Mouse (Mus musculus): ENCODE measurements around the gene Setdb1. TPM values are rescaled to one million over a fixed set of nuclear protein-coding genes. Genes with fewer than 3 reads are reported as not detected.

Gene Setdb1
- polyA plus RNA-seq, 1 experiment from 2014 or later, result 43.0 TPM

- no peak overlapping the region for H3K4me3 ChIP-seq
- H3K4me2 ChIP-seq, result 0 out of 2 replicates have a peak overlapping the region, but pooled peaks have one; percentile 82
- WGBS, result 93% methylated on average over 5 of the region's 5 CpGs
- H3K4me1 ChIP-seq (replicated peaks), result peaks cover 38% of the 10 kb centered on the region
- no peak overlapping the region for H3K9ac ChIP-seq
- peaks cover 31% of the 10 kb centered on the region for H3K36me3 ChIP-seq
- ATAC-seq (ENCODE audit: low read depth), result no peak
- H3K9me3 ChIP-seq, result no peaks in the 10 kb centered on the region
- H3K27ac ChIP-seq (replicated peaks), result no peak overlapping the region
- no peaks in the 10 kb centered on the region for H3K27me3 ChIP-seq
Observed at GRCm38 (mm10) chr3:95285390-95285789, 71.6 kb downstream of the Setdb1 start.

DNA sequence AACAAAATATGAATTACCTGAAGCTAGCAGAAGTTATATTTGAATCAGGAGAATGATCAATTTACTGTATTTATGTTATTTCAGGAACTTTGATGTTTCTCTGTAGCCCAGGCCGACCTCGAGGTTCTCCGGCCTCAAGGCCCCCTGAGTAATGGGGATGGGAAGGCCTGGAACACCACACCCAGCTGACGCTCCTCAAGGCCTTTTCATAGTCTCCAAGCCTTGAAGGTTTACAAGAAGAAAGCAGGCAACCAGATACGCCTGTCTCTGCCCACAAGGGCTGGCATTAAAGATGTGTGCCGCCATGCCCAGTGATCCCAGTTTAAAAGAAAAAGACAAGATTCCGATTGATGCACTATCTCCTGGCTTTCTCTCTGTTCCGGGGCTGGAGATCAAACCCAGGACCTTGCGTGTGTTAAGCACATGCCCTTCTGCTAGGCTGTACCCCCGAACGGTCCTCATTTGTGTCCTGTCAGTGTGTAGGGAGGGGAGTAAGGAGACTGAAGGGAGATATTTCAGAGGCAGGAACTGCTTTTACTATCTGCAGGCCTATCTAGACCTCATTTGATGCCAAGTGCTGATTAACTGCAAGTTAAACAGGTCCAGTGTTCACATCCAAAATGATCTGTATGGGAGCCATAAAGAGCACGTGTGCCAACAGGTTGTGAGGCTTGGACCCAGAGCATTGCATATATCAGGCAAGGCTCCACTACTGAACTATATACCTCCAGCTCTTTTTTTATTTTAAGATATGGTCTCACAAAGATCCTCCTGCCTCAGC lies 72.3 kb downstream of the Setdb1 start:
- H3K4me3 ChIP-seq, result peak overlapping the region; percentile 76
- no peaks in the 10 kb centered on the region for H3K27me3 ChIP-seq
- H3K36me3 ChIP-seq, result peaks cover 24% of the 10 kb centered on the region
- H3K4me2 ChIP-seq, result peak overlapping the region; percentile 82
- ATAC-seq (ENCODE audit: low read depth), result no peak
- H3K4me1 ChIP-seq (replicated peaks), result peaks cover 41% of the 10 kb centered on the region
- H3K27ac ChIP-seq (replicated peaks), result no peak overlapping the region
- H3K9ac ChIP-seq, result peak overlapping the region; percentile 91
- H3K9me3 ChIP-seq, result no peaks in the 10 kb centered on the region
- WGBS, result 86% methylated on average over 12 of the region's 12 CpGs

DNA sequence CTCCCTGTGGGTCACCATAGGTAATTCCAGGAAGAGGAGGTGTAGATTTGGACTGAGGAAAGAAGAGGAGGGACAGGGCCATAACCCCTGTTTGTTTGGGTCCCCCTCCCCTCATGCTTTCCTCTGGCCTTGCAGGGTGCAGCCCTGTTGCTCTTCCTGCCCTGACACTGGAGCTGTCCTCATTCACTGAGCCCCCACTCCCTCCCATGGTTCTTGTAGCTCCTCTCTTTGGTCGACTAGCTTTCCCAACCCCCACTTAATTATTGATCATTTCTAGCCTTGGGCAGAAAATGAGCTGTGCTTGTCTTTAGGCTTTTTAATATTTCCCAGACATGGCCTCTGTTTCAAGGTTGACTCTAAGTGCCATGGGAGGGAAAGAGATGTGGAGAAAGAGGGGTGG lies 72.9 kb downstream of the Setdb1 start:
- H3K9ac ChIP-seq, result peak overlapping the region; percentile 91
- H3K27me3 ChIP-seq, result no peaks in the 10 kb centered on the region
- peak overlapping the region; percentile 98 for H3K27ac ChIP-seq (replicated peaks)
- H3K36me3 ChIP-seq, result peaks cover 19% of the 10 kb centered on the region
- ATAC-seq (ENCODE audit: low read depth), result no peak
- H3K4me3 ChIP-seq, result peak overlapping the region; percentile 76
- H3K4me1 ChIP-seq (replicated peaks), result peaks cover 44% of the 10 kb centered on the region
- H3K9me3 ChIP-seq, result no peaks in the 10 kb centered on the region
- H3K4me2 ChIP-seq, result peak overlapping the region; percentile 82
- WGBS, result 9% methylated on average over 1 of the region's 1 CpGs

DNA sequence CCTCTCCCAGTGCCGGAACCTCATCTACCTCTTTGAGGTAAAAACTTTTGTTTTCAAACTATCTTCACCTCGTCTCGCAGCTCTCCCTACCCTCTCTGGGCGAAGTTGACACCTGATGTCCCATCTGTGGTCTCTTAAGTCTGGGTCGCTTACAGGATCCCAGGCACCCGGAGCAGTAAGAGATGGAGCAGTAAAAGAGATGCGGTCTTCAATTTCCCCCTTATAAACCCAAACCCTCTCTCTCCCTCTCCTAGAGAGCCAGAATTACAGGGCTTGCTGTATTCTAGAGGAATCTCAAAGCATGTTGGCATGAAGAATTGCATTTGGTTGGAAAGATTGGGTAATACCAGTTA lies 73.4 kb downstream of the Setdb1 start:
- no peaks in the 10 kb centered on the region for H3K9me3 ChIP-seq
- H3K27ac ChIP-seq (replicated peaks), result peak overlapping the region; percentile 98
- H3K4me3 ChIP-seq, result peak overlapping the region; percentile 76
- WGBS, result 2% methylated on average over 7 of the region's 7 CpGs
- peaks cover 14% of the 10 kb centered on the region for H3K36me3 ChIP-seq
- no peak for ATAC-seq (ENCODE audit: low read depth)
- H3K4me2 ChIP-seq, result peak overlapping the region; percentile 82
- peak overlapping the region; percentile 91 for H3K9ac ChIP-seq
- no peaks in the 10 kb centered on the region for H3K27me3 ChIP-seq
- H3K4me1 ChIP-seq (replicated peaks), result peaks cover 44% of the 10 kb centered on the region

GRCm38 (mm10) chr3:95282865-95283588 lies 74.0 kb downstream of the Setdb1 start:
- under 1% methylated on average over 51 of the region's 51 CpGs for WGBS
- no peaks in the 10 kb centered on the region for H3K27me3 ChIP-seq

GRCm38 (mm10) chr3:95282381-95282864 lies 74.6 kb downstream of the Setdb1 start:
- peak; percentile 16; the same call in 1 of the 2 replicates for ATAC-seq (ENCODE audit: low read depth)
- under 1% methylated on average over 11 of the region's 11 CpGs for WGBS
- no peaks in the 10 kb centered on the region for H3K27me3 ChIP-seq

More at GRCm38 (mm10) chr3:95282865-95283588, 74.0 kb downstream of the Setdb1 start:
- Histone ChIP-seq H3K4me1 (replicated peaks) (peaks cover 44% of the 10 kb centered on the region), H3K9ac (peak overlapping the region; percentile 91), H3K9me3 (no peaks in the 10 kb centered on the region), H3K4me3 (peak overlapping the region; percentile 76), H3K36me3 (peaks cover 9% of the 10 kb centered on the region), H3K4me2 (peak overlapping the region; percentile 82), H3K27ac (replicated peaks) (peak overlapping the region; percentile 98)
- ATAC-seq (ENCODE audit: low read depth), result peak; percentile 69

GRCm38 (mm10) chr3:95281216-95282126 lies 75.5 kb downstream of the Setdb1 start, which contains the start of the genes Mindy1 and Prune1:
TSS of gene Mindy1 (plus strand) at chr3:95281345.
TSS of gene Prune1 (minus strand) at chr3:95282076.
- Histone ChIP-seq H3K9ac (peak within 1 kb of the TSS; percentile 91), H3K27me3 (no peaks in the 10 kb centered on the region), H3K4me2 (peak within 1 kb of the TSS; percentile 82), H3K36me3 (no peaks in the 10 kb centered on the region), H3K4me1 (replicated peaks) (peaks cover 44% of the 10 kb centered on the region), H3K9me3 (no peaks in the 10 kb centered on the region), H3K27ac (replicated peaks) (peak within 1 kb of the TSS; percentile 98), H3K4me3 (peak within 1 kb of the TSS; percentile 76)
- 1% methylated on average over 53 of the region's 53 CpGs for WGBS
- ATAC-seq (ENCODE audit: low read depth), result peak; percentile 92

More at GRCm38 (mm10) chr3:95282381-95282864, 74.6 kb downstream of the Setdb1 start:
- peak overlapping the region; percentile 98 for H3K27ac ChIP-seq (replicated peaks)
- H3K9me3 ChIP-seq, result no peaks in the 10 kb centered on the region
- H3K36me3 ChIP-seq, result peaks cover 3% of the 10 kb centered on the region
- peak overlapping the region; percentile 82 for H3K4me2 ChIP-seq
- peak overlapping the region; percentile 76 for H3K4me3 ChIP-seq
- peaks cover 44% of the 10 kb centered on the region for H3K4me1 ChIP-seq (replicated peaks)
- H3K9ac ChIP-seq, result peak overlapping the region; percentile 91

- Histone ChIP-seq H3K4me1 (replicated peaks) (peaks cover 41% of the 10 kb centered on the region), H3K27ac (replicated peaks) (peak overlapping the region; percentile 98), H3K4me2 (peak overlapping the region; percentile 82), H3K9me3 (no peaks in the 10 kb centered on the region), H3K36me3 (no peaks in the 10 kb centered on the region), H3K27me3 (no peaks in the 10 kb centered on the region), H3K9ac (peak overlapping the region; percentile 90), H3K4me3 (peak overlapping the region; percentile 76)
- WGBS, result 34% methylated on average over 8 of the region's 8 CpGs
- ATAC-seq (ENCODE audit: low read depth), result no peak
Observed at GRCm38 (mm10) chr3:95280747-95281146, 76.3 kb downstream of the Setdb1 start.

- WGBS, result 97% methylated on average over 1 of the region's 1 CpGs
- H3K4me1 ChIP-seq (replicated peaks), result peaks cover 16% of the 10 kb centered on the region
Observed at GRCm38 (mm10) chr3:95277149-95277551, 79.9 kb downstream of the Setdb1 start.

DNA sequence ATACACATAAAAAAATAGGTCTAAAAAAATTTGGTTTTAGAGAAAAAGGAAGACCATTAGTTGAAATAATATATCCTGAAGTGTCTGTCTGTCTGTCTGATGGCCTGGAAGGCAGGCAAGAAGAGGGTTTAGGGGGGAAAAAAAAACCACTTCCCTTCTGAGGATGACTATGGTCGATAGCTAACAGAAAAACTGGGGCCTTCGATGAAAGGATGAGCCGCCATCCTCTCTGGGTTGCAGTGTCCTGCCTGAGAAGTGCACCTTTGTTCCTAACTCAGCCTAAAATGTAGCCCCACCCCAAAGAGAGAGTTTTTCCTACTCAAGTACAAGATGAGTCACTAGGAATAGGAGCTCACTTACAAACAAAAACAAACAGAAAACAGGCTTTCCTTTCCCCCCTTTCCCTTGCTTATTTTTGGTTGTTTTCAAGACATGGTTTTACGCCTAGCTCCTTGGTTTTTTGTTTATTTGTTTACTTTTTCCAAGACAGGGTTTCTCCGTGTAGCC lies 80.5 kb downstream of the Setdb1 start:
- Histone ChIP-seq H3K4me2 (no peak overlapping the region), H3K9me3 (no peaks in the 10 kb centered on the region), H3K9ac (no peak overlapping the region), H3K36me3 (no peaks in the 10 kb centered on the region), H3K4me1 (replicated peaks) (peaks cover 14% of the 10 kb centered on the region), H3K27ac (replicated peaks) (no peak overlapping the region), H3K4me3 (no peak overlapping the region), H3K27me3 (no peaks in the 10 kb centered on the region)
- WGBS, result 83% methylated on average over 5 of the region's 5 CpGs
- ATAC-seq (ENCODE audit: low read depth), result no peak

More at GRCm38 (mm10) chr3:95277149-95277551, 79.9 kb downstream of the Setdb1 start:
- Histone ChIP-seq H3K27ac (replicated peaks) (no peak overlapping the region), H3K9me3 (no peaks in the 10 kb centered on the region), H3K27me3 (no peaks in the 10 kb centered on the region), H3K4me2 (no peak overlapping the region), H3K36me3 (no peaks in the 10 kb centered on the region), H3K9ac (no peak overlapping the region), H3K4me3 (no peak overlapping the region)
- no peak for ATAC-seq (ENCODE audit: low read depth)

GRCm38 (mm10) chr3:95275161-95275560 lies 81.8 kb downstream of the Setdb1 start:
- Histone ChIP-seq H3K9me3 (no peaks in the 10 kb centered on the region), H3K27me3 (no peaks in the 10 kb centered on the region), H3K9ac (no peak overlapping the region), H3K4me2 (no peak overlapping the region), H3K27ac (replicated peaks) (no peak overlapping the region), H3K36me3 (no peaks in the 10 kb centered on the region), H3K4me1 (replicated peaks) (peaks cover 6% of the 10 kb centered on the region; the same call in 1 of the 2 replicates), H3K4me3 (no peak overlapping the region)
- 89% methylated on average over 6 of the region's 6 CpGs for WGBS
- ATAC-seq (ENCODE audit: low read depth), result no peak
